Mouse (Mus musculus): ENCODE data around the gene Usf1.

The Usf1 gene

GRCm38 (mm10) chr1:171418660-171419059, 7.5 kb downstream of the Usf1 start, which contains the start of gene Tstd1:
Tstd1 (plus strand) TSS chr1:171418872.
- no peak for DNase-seq (ENCODE audit: low read depth)

DNA sequence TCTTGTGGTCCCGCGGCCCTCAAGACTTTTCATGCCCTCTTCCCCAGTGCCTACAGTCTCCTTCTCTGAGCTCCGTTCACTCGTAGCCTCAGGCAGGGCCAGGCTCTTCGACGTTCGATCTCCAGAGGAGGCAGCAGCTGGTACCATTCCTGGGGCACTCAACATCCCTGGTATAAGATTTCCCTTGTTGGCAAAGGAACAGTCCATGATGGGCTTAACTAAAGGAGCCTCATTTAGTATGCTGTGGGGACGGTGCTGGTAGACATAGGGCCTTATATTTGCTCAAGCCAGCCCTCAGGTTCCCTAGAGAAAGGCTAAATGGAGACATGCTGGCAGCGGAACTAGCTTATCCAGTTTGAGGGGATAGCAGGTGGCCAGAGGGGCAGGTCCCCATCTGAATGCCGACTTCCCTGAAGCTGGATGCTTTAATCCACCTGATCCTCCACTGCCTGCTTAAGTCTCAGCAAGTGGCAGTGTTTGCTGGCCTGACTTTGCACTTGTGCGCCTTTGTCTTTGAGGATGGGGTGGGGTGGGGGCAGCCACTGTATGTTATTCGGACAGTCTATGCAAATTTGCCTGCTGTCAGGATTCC, 8.3 kb downstream of the Usf1 start:
- no peak for DNase-seq (ENCODE audit: low read depth)

DNA sequence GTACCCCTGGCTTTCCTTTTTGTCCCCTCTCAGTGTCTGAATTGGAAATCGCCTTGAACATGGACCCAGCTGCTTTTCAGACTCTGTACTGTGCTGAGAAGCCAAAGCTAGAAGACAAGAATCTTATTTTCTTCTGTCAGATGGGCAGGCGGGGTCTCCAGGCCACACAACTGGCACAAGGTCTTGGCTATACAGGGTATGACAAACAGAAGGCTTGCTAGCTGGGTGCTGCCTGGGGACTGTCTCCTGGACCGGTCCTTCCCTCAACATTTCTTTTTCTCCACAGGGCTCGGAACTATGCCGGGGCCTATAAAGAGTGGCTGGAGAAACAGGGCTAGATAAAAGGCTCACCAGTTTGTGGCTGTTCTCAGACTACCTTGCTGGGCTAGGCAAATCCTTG, 8.8 kb downstream of the Usf1 start:
- no peak for DNase-seq (ENCODE audit: low read depth)

DNA sequence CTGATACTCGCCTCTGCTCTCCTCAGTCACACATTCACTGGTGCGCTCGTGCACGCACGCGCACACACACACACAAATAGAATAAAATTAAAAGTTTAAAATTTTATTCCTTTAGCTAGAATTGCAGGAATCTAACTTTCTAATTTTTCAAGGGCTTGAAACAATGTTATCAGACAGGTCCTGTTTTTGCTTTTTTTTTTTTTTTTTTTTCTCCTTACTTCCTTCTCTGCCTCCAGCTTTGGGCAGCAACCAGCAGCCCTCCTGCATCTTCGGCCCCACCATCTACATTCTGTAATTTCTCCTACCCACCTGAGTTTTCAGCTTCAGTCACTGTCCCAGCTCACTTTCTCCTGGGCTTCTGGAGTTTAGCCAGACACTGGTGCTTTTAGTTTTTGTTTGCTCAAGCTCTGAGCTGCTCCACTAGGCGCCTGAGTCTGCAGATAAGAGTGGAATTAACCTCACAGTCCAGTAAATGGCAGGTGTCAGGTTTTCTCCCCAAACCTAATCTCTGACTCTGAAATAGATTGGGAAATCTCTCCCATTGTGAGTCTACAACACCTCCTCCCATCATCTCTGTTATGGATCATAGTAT, 11.5 kb downstream of the Usf1 start:
- peak; percentile 15 for DNase-seq (ENCODE audit: low read depth)

- DNase-seq (ENCODE audit: low read depth) = no peak
Measured at GRCm38 (mm10) chr1:171424638-171425037, 13.5 kb downstream of the Usf1 start.

DNA sequence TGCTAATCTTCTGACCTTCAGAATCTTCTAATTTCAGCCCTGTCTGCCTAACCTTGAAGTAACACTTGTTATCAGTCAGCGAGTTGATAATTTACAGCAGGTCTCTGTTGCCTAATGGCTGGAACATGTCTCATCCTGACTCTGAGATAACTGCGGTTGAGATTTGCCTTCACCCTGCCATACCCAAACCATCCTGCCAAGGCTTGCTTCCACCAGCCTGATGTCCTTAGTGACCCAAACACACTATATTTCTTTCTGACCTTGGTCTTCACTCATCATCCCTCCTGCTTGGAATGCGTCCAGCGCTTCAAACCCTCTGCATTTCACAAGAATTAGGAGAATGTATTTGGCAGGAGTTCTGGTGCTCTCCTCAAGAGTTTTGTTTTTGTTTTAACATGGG, 14.0 kb downstream of the Usf1 start:
- DNase-seq (ENCODE audit: low read depth) = no peak

DNA sequence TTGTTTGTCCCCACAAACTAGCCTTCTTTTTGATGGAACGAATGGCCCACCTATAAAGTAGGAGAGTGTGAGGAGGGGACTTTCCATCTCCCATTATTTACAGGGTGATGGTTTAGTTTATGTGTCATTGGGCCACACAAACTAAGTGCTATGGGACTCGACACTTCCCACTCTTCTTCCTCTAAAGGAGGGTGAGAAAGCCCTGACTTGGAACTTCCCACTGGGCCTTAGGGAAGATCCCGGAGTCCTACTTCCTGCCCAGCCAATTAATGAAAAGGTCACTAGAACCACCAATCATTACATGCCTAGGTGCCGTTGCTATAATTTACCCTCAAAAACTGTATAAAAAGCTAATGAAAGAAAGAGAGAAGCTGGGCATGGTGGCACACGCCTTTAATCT, 21.0 kb downstream of the Usf1 start:
- no peak for DNase-seq (ENCODE audit: low read depth)

DNA sequence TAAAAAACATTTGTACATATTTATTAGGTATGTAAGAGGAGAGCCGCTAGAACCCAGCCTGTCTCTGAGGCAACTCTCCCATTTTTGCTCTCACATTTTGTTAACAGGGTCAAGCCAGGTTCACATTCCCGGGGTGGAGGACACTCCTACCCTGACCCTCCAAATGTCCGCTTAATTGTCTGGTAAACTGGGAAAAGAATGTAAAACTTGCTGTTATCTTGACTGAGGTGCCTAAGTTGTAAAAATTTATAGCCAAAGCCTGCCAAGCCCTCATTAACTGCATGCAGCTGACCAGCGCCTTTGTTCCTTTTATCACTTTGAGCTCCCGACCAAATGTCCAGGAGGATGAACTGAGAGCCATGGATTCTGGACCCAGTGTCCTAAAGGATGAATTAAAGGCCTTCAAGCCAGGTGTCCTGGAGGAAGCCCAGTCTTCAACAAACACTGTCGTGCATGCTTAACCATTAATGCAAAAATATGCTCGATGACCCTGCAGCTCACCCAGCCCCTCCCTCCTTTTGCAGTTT, 24.2 kb downstream of the Usf1 start:
- DNase-seq (ENCODE audit: low read depth) = no peak

DNA sequence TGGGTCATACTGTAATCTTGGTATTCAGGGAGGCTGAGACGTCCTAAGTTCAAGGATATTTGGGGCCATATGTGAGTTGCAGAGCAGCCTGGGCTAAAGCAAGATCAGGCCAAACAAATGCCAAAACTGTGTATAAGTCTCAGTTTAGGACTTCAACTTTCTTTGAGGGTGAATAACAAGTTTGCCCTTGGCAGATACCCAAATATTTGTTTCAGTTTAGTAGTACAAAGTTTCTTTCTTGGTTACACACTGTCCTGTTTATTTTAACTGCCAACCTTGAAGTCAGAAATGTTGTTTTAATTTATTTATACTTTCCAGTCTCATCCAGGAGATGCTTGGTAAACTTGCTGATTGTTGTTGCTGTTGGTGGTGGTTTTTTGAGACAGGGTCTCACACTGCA, 24.9 kb downstream of the Usf1 start:
- no peak for DNase-seq (ENCODE audit: low read depth)

GRCm38 (mm10) chr1:171437264-171438013, 26.3 kb downstream of the Usf1 start, which contains the start of gene F11r:
F11r (plus strand) TSS chr1:171437535.
- DNase-seq (ENCODE audit: low read depth) = no peak

- no peak for DNase-seq (ENCODE audit: low read depth)
Measured at GRCm38 (mm10) chr1:171438014-171438670, 27.0 kb downstream of the Usf1 start.

DNA sequence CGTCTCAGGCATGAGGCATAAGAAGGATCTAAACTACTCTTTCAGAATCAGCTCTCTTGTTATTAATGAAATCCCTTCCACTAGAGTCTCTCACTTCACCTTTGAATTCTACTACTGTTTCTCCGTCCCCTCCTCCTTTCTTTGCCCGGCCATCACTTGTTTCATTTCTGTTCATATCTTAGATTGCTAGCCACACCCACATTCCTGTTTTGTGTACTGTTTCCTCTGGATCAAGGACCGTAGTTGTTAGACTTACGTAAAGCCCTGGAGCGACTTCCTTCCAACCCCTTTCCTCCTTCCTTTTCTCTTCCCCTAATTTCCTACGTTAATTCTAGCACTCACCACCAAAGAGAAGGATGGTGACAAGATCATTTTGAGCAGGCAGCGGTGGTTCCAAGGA, 28.0 kb downstream of the Usf1 start:
- no peak for DNase-seq (ENCODE audit: low read depth)

GRCm38 (mm10) chr1:171440025-171440725, 29.1 kb downstream of the Usf1 start:
- DNase-seq (ENCODE audit: low read depth) = peak; percentile 81

- peak; percentile 71 for DNase-seq (ENCODE audit: low read depth)
Measured at GRCm38 (mm10) chr1:171441466-171442412, 30.6 kb downstream of the Usf1 start.

DNA sequence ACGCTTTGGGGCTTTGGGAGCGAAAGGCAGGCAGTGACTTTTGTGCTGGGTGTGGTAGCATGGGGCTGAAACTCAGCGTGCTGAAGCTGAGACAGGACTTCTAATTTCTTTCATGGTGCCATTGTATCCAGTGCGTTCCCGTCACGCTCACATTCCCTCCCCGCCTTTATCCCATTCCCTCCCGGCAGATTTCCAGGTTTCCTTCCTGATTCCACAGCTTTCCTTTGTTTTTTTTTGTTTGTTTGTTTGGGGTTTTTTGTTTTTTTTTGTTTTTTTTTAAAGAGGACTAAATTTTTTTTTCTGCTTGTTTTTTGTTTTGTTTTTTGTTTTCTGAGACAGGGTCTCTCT, 31.3 kb downstream of the Usf1 start:
- no peak for DNase-seq (ENCODE audit: low read depth)

GRCm38 (mm10) chr1:171445050-171445449, 33.9 kb downstream of the Usf1 start:
- no peak for DNase-seq (ENCODE audit: low read depth)

DNA sequence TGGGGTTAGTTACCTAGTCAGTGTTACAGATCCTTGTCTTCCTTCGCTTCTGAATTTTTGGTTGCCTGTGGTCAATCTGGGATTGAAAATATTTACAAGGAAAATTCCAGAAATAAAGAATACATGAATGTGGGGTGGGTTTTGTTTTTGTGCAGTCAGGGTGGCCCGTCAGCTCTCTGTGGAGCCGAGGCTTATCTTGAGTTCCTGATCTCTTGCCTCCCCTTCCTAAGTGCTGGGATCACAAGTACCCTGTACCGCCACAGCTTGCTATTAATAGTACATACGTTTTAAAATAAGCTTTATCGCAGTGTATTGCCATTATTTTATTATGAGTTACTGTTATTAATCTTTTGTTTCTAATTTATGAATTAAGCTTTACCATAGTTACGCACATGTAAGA, 35.7 kb downstream of the Usf1 start:
- DNase-seq (ENCODE audit: low read depth) = no peak

- DNase-seq (ENCODE audit: low read depth) = no peak
Measured at GRCm38 (mm10) chr1:171447692-171448091, 36.6 kb downstream of the Usf1 start.

- no peak for DNase-seq (ENCODE audit: low read depth)
Measured at GRCm38 (mm10) chr1:171450062-171450461, 38.9 kb downstream of the Usf1 start.

DNA sequence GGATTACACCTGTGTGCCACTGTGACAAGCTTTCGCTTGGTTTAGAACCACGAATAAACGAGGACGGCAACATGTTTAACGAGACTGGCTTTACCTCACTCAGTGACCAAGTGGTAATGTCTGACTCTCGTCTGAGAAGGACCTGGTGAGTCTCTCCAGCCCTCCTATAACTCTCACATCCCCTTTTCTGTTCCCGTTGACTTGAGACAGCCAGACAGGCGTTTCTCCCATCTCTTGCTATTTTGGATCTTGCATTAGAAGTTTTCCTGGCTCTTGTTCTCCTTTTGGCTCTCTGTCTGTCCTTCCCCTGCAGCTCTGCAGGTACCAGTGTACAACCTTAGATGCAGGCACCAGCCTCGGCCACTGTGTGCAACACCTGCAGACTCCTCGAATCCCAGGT, 39.9 kb downstream of the Usf1 start:
- no peak for DNase-seq (ENCODE audit: low read depth)

GRCm38 (mm10) chr1:171452522-171452921, 41.4 kb downstream of the Usf1 start:
- DNase-seq (ENCODE audit: low read depth) = no peak
